Mouse (Mus musculus) CH12.LX (cell line): ENCODE data around the gene Ccl7.

Experiments used
- CTCF ChIP-seq, 2 experiments: IDR thresholded peaks in 1 of 2; conservative IDR thresholded peaks in 1 of 2; 2 replicates each; pipeline ENCODE4 v1.5.1; 2011 to 2012; ENCODE audit warnings: low read depth in 2 of 2, low read length in 2 of 2, improper control_type of control experiment in 1 of 2, inconsistent platforms in 1 of 2, mild to moderate bottlenecking in 1 of 2, moderate library complexity in 1 of 2
- E2F4 ChIP-seq: IDR thresholded peaks from 2 replicates; pipeline ENCODE4 v1.6.1; 2011; ENCODE audit warnings: low read depth, low read length, improper control_type of control experiment; ENCODE audit not compliant: insufficient replicate concordance
- EP300 ChIP-seq: IDR thresholded peaks from 2 replicates; pipeline ENCODE4 v1.6.1; 2011; ENCODE audit warnings: low read length, improper control_type of control experiment
- ETS1 ChIP-seq: conservative IDR thresholded peaks from 2 replicates; pipeline ENCODE4 v1.6.1; 2012; ENCODE audit warnings: low read depth, mild to moderate bottlenecking, inconsistent platforms, low read length, improper control_type of control experiment, moderate library complexity
- MXI1 ChIP-seq: IDR thresholded peaks from 2 replicates; pipeline ENCODE4 v1.6.1; 2011; ENCODE audit warnings: mild to moderate bottlenecking, low read depth, low read length, improper control_type of control experiment
- POLR2A ChIP-seq: IDR thresholded peaks from 2 replicates; pipeline ENCODE4 v1.6.1; 2011; ENCODE audit warnings: low read depth, mild to moderate bottlenecking, improper control_type of control experiment, low read length
- TCF12 ChIP-seq: IDR thresholded peaks from 2 replicates; pipeline ENCODE4 v1.6.1; 2014; ENCODE audit warnings: low read depth, mild to moderate bottlenecking, inconsistent platforms, low read length, improper control_type of control experiment

- no peak for TF ChIP-seq TCF12
- TF ChIP-seq POLR2A: no peak
- no peak for TF ChIP-seq CTCF (conservative IDR thresholded peaks at IDR 0.05 in 1 of 2, IDR thresholded peaks at IDR 0.05 in 1 of 2; ENCODE audit: low read depth in 2 of 2, low read length in 2 of 2)
- TF ChIP-seq ETS1: no peak
- TF ChIP-seq MXI1: no peak
- no peak for TF ChIP-seq E2F4
- TF ChIP-seq EP300: no peak
Observed at GRCm38 (mm10) chr11:82015066-82015465, 30.4 kb upstream of the Ccl7 start.
